Mouse (Mus musculus) olfactory bulb, adult 2 months (tissue): ENCODE results near the gene Gm12248. TPM values are rescaled to one million over a fixed set of nuclear protein-coding genes. Genes with fewer than 3 reads are reported as not detected.

Experiments used
- H3K27ac ChIP-seq: fragments of 200-500 bp; 2 replicates; pipeline ENCODE4 v1.5.1; 2012; ENCODE audit warnings: low read depth, low read length; ENCODE audit not compliant: insufficient read depth
- H3K4me1 ChIP-seq: fragments of 200-500 bp; 2 replicates; pipeline ENCODE4 v1.6.1; 2012; ENCODE audit warnings: low read length; ENCODE audit not compliant: control insufficient read depth, insufficient read depth
- H3K4me3 ChIP-seq: fragments of 200-500 bp; 2 replicates; pipeline ENCODE4 v1.5.1; 2012; ENCODE audit warnings: mild to moderate bottlenecking, low read depth, low read length, moderate library complexity; ENCODE audit not compliant: insufficient read depth
- CTCF ChIP-seq: fragments of 200-500 bp; IDR thresholded peaks from 2 replicates; pipeline ENCODE4 v1.5.1; 2012; ENCODE audit warnings: low read depth, mild to moderate bottlenecking, low read length, moderate library complexity; ENCODE audit not compliant: insufficient read depth
- POLR2A ChIP-seq: fragments of 200-500 bp; IDR thresholded peaks from 2 replicates; pipeline ENCODE4 v1.6.1; 2012; ENCODE audit warnings: mild to moderate bottlenecking, low read depth, low read length, moderate library complexity; ENCODE audit not compliant: insufficient read depth
- WGBS: fragments of 180-500 bp; shearing (Covaris S2); methylation state at CpG from one replicate; pipeline ENCODE4 v1.1.7; 2018; 5-methylcytosine and 5-hydroxymethylcytosine counted together
- polyA plus RNA-seq: library from polyadenylated mRNA; stranded (reverse); fragments of >200 nt; gene quantifications from 2 replicates; pipeline ENCODE4 v1.2.4, GENCODE M21; 2012; ENCODE audit warnings: low replicate concordance; ENCODE audit not compliant: missing spikeins, insufficient read depth, insufficient read length

The Gm12248 gene
- polyA plus RNA-seq, 1 experiment = not detected

- Histone ChIP-seq H3K27ac (no peak overlapping the region), H3K4me1 (no peaks in the 10 kb centered on the region), H3K4me3 (no peak overlapping the region)
- TF ChIP-seq CTCF = no peak
- WGBS = 19% methylated on average over 6 of the region's 6 CpGs
Observed at GRCm38 (mm10) chr11:58057455-58057854, 35.5 kb downstream of the Gm12248 start.

GRCm38 (mm10) chr11:58046438-58046837 lies 46.5 kb downstream of the Gm12248 start:
- Histone ChIP-seq H3K4me3 (no peak overlapping the region), H3K27ac (no peak overlapping the region), H3K4me1 (0 out of 2 replicates have a peak, but pooled peaks cover under 1% of the 10 kb centered on the region)
- no peak for TF ChIP-seq POLR2A
- no peak for TF ChIP-seq CTCF
- 75% methylated on average over 4 of the region's 4 CpGs for WGBS

- peaks cover 7% of the 10 kb centered on the region for H3K4me1 ChIP-seq
- no peak overlapping the region for H3K4me3 ChIP-seq
- WGBS = 77% methylated on average over 5 of the region's 5 CpGs
- no peak overlapping the region for H3K27ac ChIP-seq
- TF ChIP-seq CTCF (no peak), POLR2A (no peak)
Observed at GRCm38 (mm10) chr11:58042861-58043431, 50.0 kb downstream of the Gm12248 start.

- H3K4me3 ChIP-seq = no peak overlapping the region
- peaks cover 10% of the 10 kb centered on the region for H3K4me1 ChIP-seq
- 83% methylated on average over 1 of the region's 1 CpGs for WGBS
- TF ChIP-seq CTCF (no peak), POLR2A (no peak)
- H3K27ac ChIP-seq = no peak overlapping the region
Observed at GRCm38 (mm10) chr11:58039027-58039426, 53.9 kb downstream of the Gm12248 start.

- no peak for TF ChIP-seq POLR2A
- TF ChIP-seq CTCF = no peak
- Histone ChIP-seq H3K4me3 (no peak overlapping the region), H3K4me1 (peaks cover 19% of the 10 kb centered on the region), H3K27ac (no peak overlapping the region)
- WGBS = 61% methylated on average over 3 of the region's 3 CpGs
Observed at GRCm38 (mm10) chr11:58033635-58034034, 59.3 kb downstream of the Gm12248 start.

- TF ChIP-seq CTCF (no peak), POLR2A (no peak)
- Histone ChIP-seq H3K4me3 (no peak overlapping the region), H3K4me1 (peaks cover 19% of the 10 kb centered on the region), H3K27ac (no peak overlapping the region)
- WGBS = 77% methylated on average over 6 of the region's 6 CpGs
Observed at GRCm38 (mm10) chr11:58031176-58031575, 61.8 kb downstream of the Gm12248 start.

- 67% methylated on average over 2 of the region's 2 CpGs for WGBS
- H3K4me3 ChIP-seq = no peak overlapping the region
- H3K27ac ChIP-seq = no peak overlapping the region
- H3K4me1 ChIP-seq = peaks cover 22% of the 10 kb centered on the region
- no peak for TF ChIP-seq CTCF
- TF ChIP-seq POLR2A = no peak
Observed at GRCm38 (mm10) chr11:58029869-58030268, 63.1 kb downstream of the Gm12248 start.

- 86% methylated on average over 1 of the region's 1 CpGs for WGBS
- Histone ChIP-seq H3K4me3 (no peak overlapping the region), H3K27ac (no peak overlapping the region), H3K4me1 (peaks cover 23% of the 10 kb centered on the region)
- TF ChIP-seq POLR2A = no peak
- TF ChIP-seq CTCF = no peak
Observed at GRCm38 (mm10) chr11:58028981-58029380, 64.0 kb downstream of the Gm12248 start.

GRCm38 (mm10) chr11:58026860-58027259 lies 66.1 kb downstream of the Gm12248 start:
- no peak overlapping the region for H3K4me3 ChIP-seq
- WGBS = 55% methylated on average over 1 of the region's 1 CpGs
- no peak overlapping the region for H3K27ac ChIP-seq
- peaks cover 18% of the 10 kb centered on the region for H3K4me1 ChIP-seq
- TF ChIP-seq CTCF = no peak
- TF ChIP-seq POLR2A = no peak

GRCm38 (mm10) chr11:58026337-58026736 lies 66.6 kb downstream of the Gm12248 start:
- no peak overlapping the region for H3K4me3 ChIP-seq
- no peak overlapping the region for H3K27ac ChIP-seq
- no peak for TF ChIP-seq CTCF
- no peak for TF ChIP-seq POLR2A
- WGBS = 56% methylated on average over 3 of the region's 3 CpGs
- H3K4me1 ChIP-seq = peaks cover 16% of the 10 kb centered on the region
